Mouse (Mus musculus): ENCODE measurements at regions not wholly inside any gene's neighbourhood (a gene's known extent, or its start where the extent isn't known, plus 50 kb on each side); places are given as distances from the start of the nearest gene placed in this dataset.
"Not testable (repeated sequence)": the region's sequence is repeated elsewhere in the genome, so short reads cannot be mapped to it uniquely, and the experiment has no call there.

DNA sequence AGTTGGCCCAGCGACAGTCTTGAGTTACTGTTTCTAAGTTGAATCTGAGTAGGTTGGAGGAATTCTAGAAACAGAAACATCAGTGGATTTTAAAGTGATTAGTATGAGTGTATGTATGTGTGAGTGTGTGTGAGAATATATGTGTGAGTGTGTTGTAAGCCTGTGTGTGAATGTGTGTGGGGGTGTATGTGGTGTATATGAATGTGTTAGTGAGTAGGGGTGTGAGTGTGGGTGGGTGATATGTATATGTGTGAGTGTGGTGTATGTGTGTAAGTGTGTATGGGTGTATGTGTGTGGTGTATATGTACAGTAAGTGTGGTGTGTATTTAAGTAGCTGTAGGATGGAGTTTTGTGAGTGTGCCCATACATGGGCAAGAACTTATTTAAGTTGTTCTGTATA lies 197.6 kb upstream of the Stxbp5 start:
- H3K9me3 ChIP-seq (ENCODE audit: low read length) = no peaks in the 10 kb centered on the region
- no peak overlapping the region for H3K9ac ChIP-seq (replicated peaks; ENCODE audit: low read length)
- TF ChIP-seq CTCF (IDR thresholded peaks at IDR 0.05; ENCODE audit: low read depth) = no peak
- ATAC-seq (no peak), DNase-seq (ENCODE audit: low spot score) (no peak)
- H3K4me3 ChIP-seq (ENCODE audit: low read length) = no peak overlapping the region
- no peak overlapping the region for H3K4me2 ChIP-seq (ENCODE audit: low read depth, low read length)
- H3K4me1 ChIP-seq (ENCODE audit: insufficient read depth, low read length) = no peaks in the 10 kb centered on the region
- H3K27ac ChIP-seq = no peak overlapping the region
- WGBS = 91% methylated on average over 1 of the region's 1 CpGs
- H3K36me3 ChIP-seq (ENCODE audit: insufficient read depth, low read length) = no peaks in the 10 kb centered on the region
- no peaks in the 10 kb centered on the region for H3K27me3 ChIP-seq (ENCODE audit: insufficient read depth, low read length)

DNA sequence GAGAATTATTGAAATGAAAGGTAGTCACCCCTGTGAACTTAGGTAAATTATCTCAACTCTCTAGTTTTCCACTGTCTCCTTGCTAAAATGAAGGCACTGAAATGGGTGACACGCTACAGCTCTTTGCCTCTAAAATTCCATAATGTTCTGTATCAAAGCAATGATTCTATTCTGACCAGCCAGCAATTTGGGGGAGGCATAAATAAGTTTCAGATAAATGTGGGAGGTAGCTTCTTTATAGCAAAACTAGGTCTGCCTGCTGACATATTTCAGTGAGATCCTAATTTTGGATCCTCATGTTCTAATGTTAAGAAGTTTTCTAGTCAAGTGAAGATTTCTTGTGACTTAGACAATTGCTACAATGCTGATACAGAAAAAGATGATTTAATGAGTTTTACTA lies 193.2 kb upstream of the Stxbp5 start:
- Histone ChIP-seq H3K4me1 (ENCODE audit: insufficient read depth, low read length) (no peaks in the 10 kb centered on the region), H3K36me3 (ENCODE audit: insufficient read depth, low read length) (no peaks in the 10 kb centered on the region), H3K4me2 (ENCODE audit: low read depth, low read length) (no peak overlapping the region), H3K9ac (replicated peaks; ENCODE audit: low read length) (no peak overlapping the region), H3K27ac (no peak overlapping the region), H3K9me3 (ENCODE audit: low read length) (no peaks in the 10 kb centered on the region), H3K27me3 (ENCODE audit: insufficient read depth, low read length) (no peaks in the 10 kb centered on the region), H3K4me3 (ENCODE audit: low read length) (no peak overlapping the region)
- ATAC-seq (no peak), DNase-seq (ENCODE audit: low spot score) (no peak)
- WGBS = 100% methylated on average over 1 of the region's 1 CpGs
- TF ChIP-seq CTCF (IDR thresholded peaks at IDR 0.05; ENCODE audit: low read depth) = no peak

DNA sequence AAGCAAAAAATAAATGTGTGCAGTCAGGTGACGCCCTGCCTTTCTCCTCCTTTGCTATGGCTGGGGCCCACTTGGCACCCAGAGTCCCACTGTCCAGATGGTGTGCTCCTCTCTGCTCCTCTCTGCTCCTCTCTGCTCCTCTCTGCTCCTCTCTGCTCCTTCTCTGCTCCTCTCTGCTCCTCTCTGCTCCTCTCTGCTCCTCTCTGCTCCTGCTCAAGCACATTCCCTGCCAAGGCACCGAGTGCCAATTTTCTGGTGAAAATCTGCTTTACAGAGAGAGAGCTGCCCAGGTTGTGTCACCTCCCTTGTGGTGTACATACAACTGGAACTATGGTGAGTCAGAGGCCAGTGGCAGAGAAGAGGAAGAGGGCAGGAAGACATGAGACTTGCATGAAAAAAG lies 192.8 kb upstream of the Stxbp5 start:
- Histone ChIP-seq H3K4me1 (ENCODE audit: insufficient read depth, low read length) (no peaks in the 10 kb centered on the region), H3K36me3 (ENCODE audit: insufficient read depth, low read length) (no peaks in the 10 kb centered on the region), H3K4me2 (ENCODE audit: low read depth, low read length) (no peak overlapping the region), H3K4me3 (ENCODE audit: low read length) (no peak overlapping the region), H3K9ac (replicated peaks; ENCODE audit: low read length) (no peak overlapping the region), H3K27ac (no peak overlapping the region), H3K9me3 (ENCODE audit: low read length) (no peaks in the 10 kb centered on the region), H3K27me3 (ENCODE audit: insufficient read depth, low read length) (no peaks in the 10 kb centered on the region)
- 65% methylated on average over 2 of the region's 2 CpGs for WGBS
- ATAC-seq (no peak), DNase-seq (ENCODE audit: low spot score) (no peak)
- TF ChIP-seq CTCF (IDR thresholded peaks at IDR 0.05; ENCODE audit: low read depth) = no peak

DNA sequence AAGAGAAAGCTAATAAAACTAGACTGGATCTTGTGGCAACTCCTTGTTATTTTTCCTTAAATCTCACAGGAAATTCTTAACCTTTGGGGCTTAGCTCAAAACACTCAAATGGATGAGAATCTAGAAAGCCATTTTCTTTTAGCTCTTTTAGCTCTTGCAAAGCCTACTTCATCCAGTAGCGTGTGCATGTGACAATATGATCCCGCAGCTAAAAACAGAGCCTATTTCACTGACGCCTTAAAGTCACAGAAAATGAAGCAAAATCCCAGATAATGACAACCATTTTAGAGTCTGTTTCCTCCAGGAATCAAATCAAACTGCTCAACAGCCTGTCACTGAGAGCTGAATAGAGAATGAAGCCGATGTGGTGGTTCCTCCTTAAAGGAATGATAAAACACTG lies 185.1 kb upstream of the Stxbp5 start:
- H3K4me3 ChIP-seq (ENCODE audit: low read length) = no peak overlapping the region
- no peak for ATAC-seq
- H3K4me1 ChIP-seq (ENCODE audit: insufficient read depth, low read length) = no peaks in the 10 kb centered on the region
- H3K27ac ChIP-seq = no peak overlapping the region
- WGBS = 76% methylated on average over 4 of the region's 4 CpGs
- no peaks in the 10 kb centered on the region for H3K9me3 ChIP-seq (ENCODE audit: low read length)
- no peak for TF ChIP-seq CTCF (IDR thresholded peaks at IDR 0.05; ENCODE audit: low read depth)
- no peak overlapping the region for H3K4me2 ChIP-seq (ENCODE audit: low read depth, low read length)
- no peak for DNase-seq (ENCODE audit: low spot score)
- H3K27me3 ChIP-seq (ENCODE audit: insufficient read depth, low read length) = no peaks in the 10 kb centered on the region
- H3K36me3 ChIP-seq (ENCODE audit: insufficient read depth, low read length) = no peaks in the 10 kb centered on the region
- no peak overlapping the region for H3K9ac ChIP-seq (replicated peaks; ENCODE audit: low read length)

DNA sequence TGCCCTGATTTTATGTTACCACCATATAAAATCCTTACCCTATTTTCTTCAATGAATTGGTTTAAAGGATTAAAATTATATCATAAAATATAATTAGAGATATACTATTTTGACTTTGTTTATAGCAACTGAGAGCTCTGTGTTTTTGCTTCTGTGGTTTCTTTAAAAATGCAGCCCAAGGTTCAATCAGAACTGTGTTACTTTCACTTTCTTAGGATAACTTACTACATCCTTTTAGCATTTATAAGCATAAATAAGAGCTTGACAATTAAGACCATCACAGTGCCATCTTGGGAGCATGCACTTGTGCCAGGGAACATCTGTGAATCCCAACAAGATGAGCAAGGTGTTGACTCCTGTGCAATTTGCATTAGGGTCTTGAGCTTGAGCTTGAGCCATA lies 169.3 kb upstream of the Stxbp5 start:
- Histone ChIP-seq H3K4me2 (ENCODE audit: low read depth, low read length) (no peak overlapping the region), H3K4me1 (ENCODE audit: insufficient read depth, low read length) (no peaks in the 10 kb centered on the region), H3K36me3 (ENCODE audit: insufficient read depth, low read length) (no peaks in the 10 kb centered on the region), H3K4me3 (ENCODE audit: low read length) (no peak overlapping the region), H3K9me3 (ENCODE audit: low read length) (no peaks in the 10 kb centered on the region), H3K27me3 (ENCODE audit: insufficient read depth, low read length) (no peaks in the 10 kb centered on the region), H3K9ac (replicated peaks; ENCODE audit: low read length) (no peak overlapping the region), H3K27ac (no peak overlapping the region)
- DNase-seq (ENCODE audit: low spot score) = no peak
- no peak for ATAC-seq
- no peak for TF ChIP-seq CTCF (IDR thresholded peaks at IDR 0.05; ENCODE audit: low read depth)

GRCm38 (mm10) chr10:10069704-10070103 lies 168.8 kb upstream of the Stxbp5 start:
- H3K4me1 ChIP-seq (ENCODE audit: insufficient read depth, low read length); H3K27me3 ChIP-seq (ENCODE audit: insufficient read depth, low read length); H3K36me3 ChIP-seq (ENCODE audit: insufficient read depth, low read length); H3K27ac ChIP-seq; H3K9me3 ChIP-seq (ENCODE audit: low read length); ATAC-seq; H3K4me2 ChIP-seq (ENCODE audit: low read depth, low read length); H3K9ac ChIP-seq (replicated peaks; ENCODE audit: low read length); DNase-seq (ENCODE audit: low spot score); H3K4me3 ChIP-seq (ENCODE audit: low read length): not testable (repeated sequence)

DNA sequence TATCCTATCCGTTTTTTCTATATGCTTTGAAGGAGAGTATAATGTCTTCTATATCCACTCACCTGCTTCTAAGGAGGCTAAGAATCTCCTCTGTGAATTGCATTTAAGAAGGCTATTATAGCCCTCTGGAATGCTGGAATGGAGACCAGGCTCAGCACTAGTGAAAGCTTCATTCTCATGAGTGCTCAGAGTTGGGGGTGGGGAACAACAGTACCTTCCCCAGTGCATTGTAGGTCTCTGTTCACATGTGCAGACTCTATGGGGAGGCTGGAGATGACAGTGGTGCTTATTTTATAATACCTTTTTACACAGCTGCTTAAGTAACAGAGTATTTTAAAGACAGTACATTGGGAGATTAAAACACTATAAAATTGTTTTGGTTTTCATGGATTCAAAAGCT lies 145.9 kb upstream of the Stxbp5 start:
- no peak for TF ChIP-seq CTCF (IDR thresholded peaks at IDR 0.05; ENCODE audit: low read depth)
- Histone ChIP-seq H3K4me3 (ENCODE audit: low read length) (no peak overlapping the region), H3K27ac (no peak overlapping the region), H3K4me1 (ENCODE audit: insufficient read depth, low read length) (no peaks in the 10 kb centered on the region), H3K9ac (replicated peaks; ENCODE audit: low read length) (no peak overlapping the region), H3K9me3 (ENCODE audit: low read length) (no peaks in the 10 kb centered on the region), H3K36me3 (ENCODE audit: insufficient read depth, low read length) (no peaks in the 10 kb centered on the region), H3K27me3 (ENCODE audit: insufficient read depth, low read length) (no peaks in the 10 kb centered on the region), H3K4me2 (ENCODE audit: low read depth, low read length) (no peak overlapping the region)
- ATAC-seq (no peak), DNase-seq (ENCODE audit: low spot score) (no peak)
- WGBS = 58% methylated on average over 1 of the region's 1 CpGs

- ATAC-seq (no peak), DNase-seq (ENCODE audit: low spot score) (no peak)
- H3K27me3 ChIP-seq (ENCODE audit: insufficient read depth, low read length) = no peaks in the 10 kb centered on the region
- H3K36me3 ChIP-seq (ENCODE audit: insufficient read depth, low read length) = no peaks in the 10 kb centered on the region
- TF ChIP-seq CTCF (IDR thresholded peaks at IDR 0.05; ENCODE audit: low read depth) = no peak
- H3K4me2 ChIP-seq (ENCODE audit: low read depth, low read length) = no peak overlapping the region
- H3K4me3 ChIP-seq (ENCODE audit: low read length) = no peak overlapping the region
- no peaks in the 10 kb centered on the region for H3K9me3 ChIP-seq (ENCODE audit: low read length)
- no peaks in the 10 kb centered on the region for H3K4me1 ChIP-seq (ENCODE audit: insufficient read depth, low read length)
- no peak overlapping the region for H3K9ac ChIP-seq (replicated peaks; ENCODE audit: low read length)
- no peak overlapping the region for H3K27ac ChIP-seq
Observed at GRCm38 (mm10) chr10:10046318-10046717, 145.4 kb upstream of the Stxbp5 start.

All from hindbrain, postnatal 0 days (tissue).